Mouse (Mus musculus): ENCODE measurements at regions not wholly inside any gene's neighbourhood (a gene's known extent, or its start where the extent isn't known, plus 50 kb on each side); places are given as distances from the start of the nearest gene placed in this dataset.

GRCm38 (mm10) chr5:149909108-149909739, 109.3 kb upstream of the Rxfp2 start:
- WGBS = 51% methylated on average over 13 of the region's 13 CpGs
- Histone ChIP-seq H3K27ac (replicated peaks) (no peak overlapping the region), H3K9ac (ENCODE audit: low read length) (no peak overlapping the region), H3K9me3 (ENCODE audit: control insufficient read depth, low read length) (no peaks in the 10 kb centered on the region), H3K4me1 (replicated peaks; ENCODE audit: control insufficient read depth, insufficient read depth) (no peaks in the 10 kb centered on the region), H3K36me3 (ENCODE audit: control insufficient read depth, insufficient read depth, low read length) (no peaks in the 10 kb centered on the region), H3K27me3 (ENCODE audit: control insufficient read depth, insufficient read depth, low read length) (no peaks in the 10 kb centered on the region), H3K4me2 (replicated peaks; ENCODE audit: low read depth) (no peak overlapping the region), H3K4me3 (ENCODE audit: low read depth, low read length) (no peak overlapping the region)
- TF ChIP-seq CTCF (IDR thresholded peaks at IDR 0.05; ENCODE audit: low read depth) (no peak), EP300 (optimal IDR thresholded peaks at IDR 0.05) (no peak)
- ATAC-seq (ENCODE audit: low FRiP score, low TSS enrichment) (no peak), DNase-seq (ENCODE audit: low spot score) (no peak)

- Histone ChIP-seq H3K4me3 (ENCODE audit: low read depth, low read length) (no peak overlapping the region), H3K27me3 (ENCODE audit: control insufficient read depth, insufficient read depth, low read length) (no peaks in the 10 kb centered on the region), H3K9ac (ENCODE audit: low read length) (no peak overlapping the region), H3K4me2 (replicated peaks; ENCODE audit: low read depth) (no peak overlapping the region), H3K9me3 (ENCODE audit: control insufficient read depth, low read length) (no peaks in the 10 kb centered on the region), H3K36me3 (ENCODE audit: control insufficient read depth, insufficient read depth, low read length) (no peaks in the 10 kb centered on the region), H3K4me1 (replicated peaks; ENCODE audit: control insufficient read depth, insufficient read depth) (no peaks in the 10 kb centered on the region), H3K27ac (replicated peaks) (no peak overlapping the region)
- DNase-seq (ENCODE audit: low spot score) (no peak), ATAC-seq (ENCODE audit: low FRiP score, low TSS enrichment) (no peak)
- TF ChIP-seq CTCF (IDR thresholded peaks at IDR 0.05; ENCODE audit: low read depth) (no peak), EP300 (optimal IDR thresholded peaks at IDR 0.05) (no peak)
- WGBS = 35% methylated on average over 8 of the region's 8 CpGs
Observed at GRCm38 (mm10) chr5:149909971-149910370, 108.5 kb upstream of the Rxfp2 start.

- no peak overlapping the region for H3K4me2 ChIP-seq (replicated peaks; ENCODE audit: low read depth)
- no peak overlapping the region for H3K9ac ChIP-seq (ENCODE audit: low read length)
- H3K36me3 ChIP-seq (ENCODE audit: control insufficient read depth, insufficient read depth, low read length) = no peaks in the 10 kb centered on the region
- no peak overlapping the region for H3K4me3 ChIP-seq (ENCODE audit: low read depth, low read length)
- H3K27me3 ChIP-seq (ENCODE audit: control insufficient read depth, insufficient read depth, low read length) = no peaks in the 10 kb centered on the region
- ATAC-seq (ENCODE audit: low FRiP score, low TSS enrichment) (no peak), DNase-seq (ENCODE audit: low spot score) (no peak)
- H3K9me3 ChIP-seq (ENCODE audit: control insufficient read depth, low read length) = no peaks in the 10 kb centered on the region
- no peak overlapping the region for H3K27ac ChIP-seq (replicated peaks)
- WGBS = 82% methylated on average over 8 of the region's 8 CpGs
- TF ChIP-seq CTCF (IDR thresholded peaks at IDR 0.05; ENCODE audit: low read depth) (peak; percentile 32; the same call in 1 of the 2 replicates), EP300 (optimal IDR thresholded peaks at IDR 0.05) (no peak)
- H3K4me1 ChIP-seq (replicated peaks; ENCODE audit: control insufficient read depth, insufficient read depth) = no peaks in the 10 kb centered on the region
Observed at GRCm38 (mm10) chr5:149911968-149912367, 106.5 kb upstream of the Rxfp2 start.

GRCm38 (mm10) chr5:149915761-149916160, 102.7 kb upstream of the Rxfp2 start:
- Histone ChIP-seq H3K27ac (replicated peaks) (no peak overlapping the region), H3K4me3 (ENCODE audit: low read depth, low read length) (no peak overlapping the region), H3K4me2 (replicated peaks; ENCODE audit: low read depth) (no peak overlapping the region), H3K36me3 (ENCODE audit: control insufficient read depth, insufficient read depth, low read length) (no peaks in the 10 kb centered on the region), H3K9me3 (ENCODE audit: control insufficient read depth, low read length) (no peaks in the 10 kb centered on the region), H3K9ac (ENCODE audit: low read length) (no peak overlapping the region), H3K27me3 (ENCODE audit: control insufficient read depth, insufficient read depth, low read length) (no peaks in the 10 kb centered on the region), H3K4me1 (replicated peaks; ENCODE audit: control insufficient read depth, insufficient read depth) (no peaks in the 10 kb centered on the region)
- no peak for DNase-seq (ENCODE audit: low spot score)
- TF ChIP-seq CTCF (IDR thresholded peaks at IDR 0.05; ENCODE audit: low read depth) = no peak
- TF ChIP-seq EP300 (optimal IDR thresholded peaks at IDR 0.05) = no peak
- peak; percentile 53; the same call in 1 of the 2 replicates for ATAC-seq (ENCODE audit: low FRiP score, low TSS enrichment)

GRCm38 (mm10) chr5:149917374-149917773, 101.1 kb upstream of the Rxfp2 start:
- ATAC-seq (ENCODE audit: low FRiP score, low TSS enrichment) = no peak
- H3K9ac ChIP-seq (ENCODE audit: low read length) = no peak overlapping the region
- WGBS = 45% methylated on average over 3 of the region's 3 CpGs

GRCm38 (mm10) chr5:149919097-149919496, 99.4 kb upstream of the Rxfp2 start:
- H3K36me3 ChIP-seq (ENCODE audit: control insufficient read depth, insufficient read depth, low read length) = no peaks in the 10 kb centered on the region
- no peaks in the 10 kb centered on the region for H3K4me1 ChIP-seq (replicated peaks; ENCODE audit: control insufficient read depth, insufficient read depth)
- no peak overlapping the region for H3K27ac ChIP-seq (replicated peaks)
- no peaks in the 10 kb centered on the region for H3K9me3 ChIP-seq (ENCODE audit: control insufficient read depth, low read length)
- no peak for ATAC-seq (ENCODE audit: low FRiP score, low TSS enrichment)
- no peak overlapping the region for H3K9ac ChIP-seq (ENCODE audit: low read length)
- no peak overlapping the region for H3K4me3 ChIP-seq (ENCODE audit: low read depth, low read length)
- 42% methylated on average over 4 of the region's 4 CpGs for WGBS
- no peaks in the 10 kb centered on the region for H3K27me3 ChIP-seq (ENCODE audit: control insufficient read depth, insufficient read depth, low read length)
- no peak overlapping the region for H3K4me2 ChIP-seq (replicated peaks; ENCODE audit: low read depth)
- TF ChIP-seq EP300 (optimal IDR thresholded peaks at IDR 0.05) = no peak
- no peak for TF ChIP-seq CTCF (IDR thresholded peaks at IDR 0.05; ENCODE audit: low read depth)
- no peak for DNase-seq (ENCODE audit: low spot score)

More at GRCm38 (mm10) chr5:149917374-149917773, 101.1 kb upstream of the Rxfp2 start:
- TF ChIP-seq EP300 (optimal IDR thresholded peaks at IDR 0.05) (no peak), CTCF (IDR thresholded peaks at IDR 0.05; ENCODE audit: low read depth) (peak; percentile 63)
- H3K4me3 ChIP-seq (ENCODE audit: low read depth, low read length) = no peak overlapping the region
- H3K27ac ChIP-seq (replicated peaks) = no peak overlapping the region
- H3K9me3 ChIP-seq (ENCODE audit: control insufficient read depth, low read length) = no peaks in the 10 kb centered on the region
- no peak overlapping the region for H3K4me2 ChIP-seq (replicated peaks; ENCODE audit: low read depth)
- H3K27me3 ChIP-seq (ENCODE audit: control insufficient read depth, insufficient read depth, low read length) = no peaks in the 10 kb centered on the region
- H3K4me1 ChIP-seq (replicated peaks; ENCODE audit: control insufficient read depth, insufficient read depth) = no peaks in the 10 kb centered on the region
- no peaks in the 10 kb centered on the region for H3K36me3 ChIP-seq (ENCODE audit: control insufficient read depth, insufficient read depth, low read length)
- DNase-seq (ENCODE audit: low spot score) = no peak
